Mouse (Mus musculus) liver, embryonic 14.5 days (tissue): ENCODE measurements around the gene Fam71b. TPM values are rescaled to one million over a fixed set of nuclear protein-coding genes. Genes with fewer than 3 reads are reported as not detected.
"Not testable (repeated sequence)": the region's sequence is repeated elsewhere in the genome, so short reads cannot be mapped to it uniquely, and the experiment has no call there.

ENCODE experiments used
- ATAC-seq: fragments of 200-750 bp; cut with Nextera tagmentation; 2 replicates; pipeline ENCODE4 v1.8.0; 2017; ENCODE audit warnings: moderate number of reproducible peaks, mild to moderate bottlenecking, moderate library complexity; ENCODE audit not compliant: insufficient read depth
- DNase-seq, 3 experiments: peaks; one replicate each; pipeline ENCODE4 v3.0.0-alpha.2; 2012 to 2013; ENCODE audit warnings: low read depth in 3 of 3, low spot score in 3 of 3
- H3K27ac ChIP-seq: fragments of 300-500 bp; sonication (generic); 2 replicates; pipeline ENCODE4 v1.5.1; 2014; ENCODE audit warnings: moderate library complexity, mild to moderate bottlenecking, control low read depth, inconsistent platforms
- H3K27me3 ChIP-seq: fragments of 300-500 bp; sonication (generic); 2 replicates; pipeline ENCODE4 v1.6.1; 2014; ENCODE audit warnings: mild to moderate bottlenecking, low read length, moderate library complexity; ENCODE audit not compliant: control insufficient read depth, insufficient read depth
- H3K36me3 ChIP-seq: fragments of 300-500 bp; sonication (generic); replicated peaks from 2 replicates; pipeline ENCODE4 v1.6.1; 2014; ENCODE audit warnings: low read depth; ENCODE audit not compliant: control insufficient read depth, insufficient read depth
- H3K4me1 ChIP-seq, 2 experiments: fragments of 200-500 bp in 1 of 2; fragments of 300-500 bp in 1 of 2; sonication (generic) in 1 of 2; replicated peaks; 2 replicates each; pipeline ENCODE4 v1.6.1; 2012 to 2014; ENCODE audit warnings: antibody characterized with exemption in 1 of 2, inconsistent platforms in 1 of 2, low read length in 1 of 2; ENCODE audit not compliant: control insufficient read depth in 2 of 2, insufficient read depth in 2 of 2
- H3K4me2 ChIP-seq: fragments of 300-500 bp; sonication (generic); 2 replicates; pipeline ENCODE4 v1.6.1; 2014; ENCODE audit warnings: low read depth, mild to moderate bottlenecking, control low read depth, moderate library complexity
- H3K4me3 ChIP-seq, 2 experiments: fragments of 200-500 bp in 1 of 2; fragments of 300-500 bp in 1 of 2; sonication (generic) in 1 of 2; 2 replicates each; pipeline ENCODE4 v1.5.1; 2012 to 2014; ENCODE audit warnings: low read depth in 2 of 2, low read length in 2 of 2, mild to moderate bottlenecking in 2 of 2, control low read depth in 1 of 2, inconsistent platforms in 1 of 2, moderate library complexity in 1 of 2; ENCODE audit not compliant: insufficient read depth in 1 of 2
- H3K9ac ChIP-seq: fragments of 300-500 bp; sonication (generic); replicated peaks from 2 replicates; pipeline ENCODE4 v1.6.1; 2014; ENCODE audit warnings: mild to moderate bottlenecking, control low read depth, moderate library complexity
- H3K9me3 ChIP-seq: fragments of 300-500 bp; sonication (generic); 2 replicates; pipeline ENCODE4 v1.6.1; 2016; ENCODE audit warnings: low read length, mixed read lengths; ENCODE audit not compliant: control insufficient read depth
- CTCF ChIP-seq: IDR thresholded peaks from 2 replicates; pipeline ENCODE4 v1.5.1; 2016; ENCODE audit warnings: antibody characterized with exemption, low read depth, control low read depth
- EP300 ChIP-seq: IDR thresholded peaks from 2 replicates; pipeline ENCODE4 v1.6.1; 2016; ENCODE audit warnings: antibody characterized with exemption, low read depth
- WGBS: fragments of 180-500 bp; shearing (Covaris S2); extraction: QIAGEN DNeasy Blood & Tissue Kit; methylation state at CpG from one replicate; pipeline ENCODE4 v1.1.7; 2014; ENCODE audit not compliant: insufficient replicate concordance; 5-methylcytosine and 5-hydroxymethylcytosine counted together
- polyA plus RNA-seq, 2 experiments: library from polyadenylated mRNA; depleted of rRNA in 1 of 2; stranded (reverse) in 1 of 2; unstranded in 1 of 2; fragments of >200 nt; fragmentation: Nextera tagmentation in 1 of 2; extraction: Ambion mirVana in 1 of 2; gene quantifications; 2 replicates each; pipeline versions ENCODE4 v1.2.1 to v1.2.3; 2012 to 2014

Gene Fam71b
- polyA plus RNA-seq, 2 experiments = 0.03 TPM; not detected in 1

- ATAC-seq = no peak
- Histone ChIP-seq H3K4me3 (no peak overlapping the region), H3K27ac (no peak overlapping the region), H3K36me3 (no peaks in the 10 kb centered on the region), H3K9me3 (no peaks in the 10 kb centered on the region), H3K27me3 (no peaks in the 10 kb centered on the region), H3K9ac (no peak overlapping the region), H3K4me2 (no peak overlapping the region), H3K4me1 (no peaks in the 10 kb centered on the region)
- 56% methylated on average over 10 of the region's 10 CpGs for WGBS
- TF ChIP-seq EP300 (no peak), CTCF (no peak)
- no peak for DNase-seq
Observed at GRCm38 (mm10) chr11:46406721-46407120, 10.4 kb downstream of the Fam71b start.

DNA sequence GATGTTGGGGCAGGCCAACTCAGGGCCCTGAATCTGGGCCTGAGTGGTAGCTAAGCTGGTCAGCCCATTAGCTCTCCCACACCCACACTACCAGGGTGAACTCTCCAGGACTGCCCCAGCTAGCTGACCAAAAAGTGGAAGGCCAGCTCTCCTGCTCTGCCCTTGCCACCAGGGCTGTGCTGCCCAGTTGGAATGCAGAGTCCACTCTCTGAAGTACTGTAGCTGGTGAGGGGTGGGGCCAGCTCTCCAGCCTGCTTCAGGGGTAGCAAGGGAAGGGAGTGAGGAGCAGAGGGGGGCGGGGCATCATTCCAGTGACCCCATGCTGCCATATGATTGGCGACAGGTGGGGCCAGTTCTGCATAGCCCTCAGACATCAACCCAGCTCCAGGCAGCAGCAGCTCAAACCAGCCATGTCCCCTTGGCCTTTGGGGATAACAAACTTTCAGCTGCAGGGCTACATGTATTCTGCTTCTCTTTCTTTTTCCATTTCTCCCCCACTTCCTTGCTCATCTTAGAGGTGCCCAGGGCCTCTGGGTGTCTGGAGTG is 13.7 kb downstream of the Fam71b start:
- Histone ChIP-seq H3K4me2 (no peak overlapping the region), H3K27me3 (no peaks in the 10 kb centered on the region), H3K9ac (no peak overlapping the region), H3K4me3 (no peak overlapping the region), H3K27ac (no peak overlapping the region), H3K4me1 (no peaks in the 10 kb centered on the region), H3K36me3 (no peaks in the 10 kb centered on the region), H3K9me3 (no peaks in the 10 kb centered on the region)
- 39% methylated on average over 2 of the region's 2 CpGs for WGBS
- TF ChIP-seq EP300 = no peak
- DNase-seq = no peak
- no peak for ATAC-seq

GRCm38 (mm10) chr11:46418438-46418837 is 22.1 kb downstream of the Fam71b start:
- no peaks in the 10 kb centered on the region for H3K27me3 ChIP-seq
- DNase-seq (no peak), ATAC-seq (no peak)
- H3K4me2 ChIP-seq = no peak overlapping the region
- no peak for TF ChIP-seq CTCF
- no peak for TF ChIP-seq EP300
- H3K27ac ChIP-seq = no peak overlapping the region
- WGBS = 40% methylated on average over 1 of the region's 1 CpGs
- H3K9ac ChIP-seq = no peak overlapping the region
- H3K4me3 ChIP-seq = no peak overlapping the region
- no peaks in the 10 kb centered on the region for H3K9me3 ChIP-seq
- H3K36me3 ChIP-seq = no peaks in the 10 kb centered on the region
- no peaks in the 10 kb centered on the region for H3K4me1 ChIP-seq

- Histone ChIP-seq H3K4me2 (no peak overlapping the region), H3K9ac (no peak overlapping the region), H3K4me3 (no peak overlapping the region), H3K9me3 (no peaks in the 10 kb centered on the region), H3K4me1 (no peaks in the 10 kb centered on the region), H3K27me3 (no peaks in the 10 kb centered on the region), H3K36me3 (no peaks in the 10 kb centered on the region), H3K27ac (no peak overlapping the region)
- no peak for ATAC-seq
- WGBS = 66% methylated on average over 5 of the region's 5 CpGs
- TF ChIP-seq EP300 (no peak), CTCF (no peak)
- DNase-seq = no peak
Observed at GRCm38 (mm10) chr11:46418860-46419259, 22.5 kb downstream of the Fam71b start.

DNA sequence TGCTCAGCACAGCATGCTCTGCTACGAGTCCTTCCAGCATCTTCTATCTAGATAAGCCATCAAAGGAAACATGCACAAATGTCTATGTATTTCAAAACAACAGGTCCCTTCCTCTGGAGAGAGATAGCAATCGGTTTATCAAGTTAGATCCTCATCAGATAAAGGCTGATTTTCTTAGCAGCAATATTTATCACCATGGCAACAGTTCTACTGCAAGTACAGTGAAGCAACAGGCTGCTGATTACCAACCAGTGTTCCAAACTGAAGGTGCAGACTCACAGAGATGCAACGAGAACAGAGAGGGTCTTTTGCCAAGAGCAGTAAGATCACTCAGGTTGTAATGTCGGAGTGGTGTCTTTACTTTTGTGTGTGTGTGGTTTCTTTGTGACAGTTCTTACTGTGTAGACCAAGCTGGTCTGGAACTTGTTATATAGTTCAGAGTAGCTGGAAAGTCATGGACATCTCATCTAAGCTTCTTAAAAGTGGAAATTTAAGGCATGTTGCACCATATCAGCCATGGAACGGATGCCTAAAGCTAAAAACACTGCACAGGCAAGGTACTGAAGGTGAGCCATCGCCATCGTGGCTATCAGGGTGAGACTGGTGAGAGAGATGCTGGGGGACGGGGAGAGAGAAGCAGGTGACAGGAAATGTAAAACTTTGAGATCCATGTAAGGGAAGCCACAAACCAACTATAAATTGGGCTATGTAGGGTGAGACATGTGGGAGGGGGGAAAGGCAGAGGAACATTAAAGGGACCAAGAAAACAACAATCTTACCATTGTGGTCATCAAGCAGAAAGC is 24.9 kb downstream of the Fam71b start:
- WGBS = 48% methylated on average over 8 of the region's 8 CpGs
- H3K27me3 ChIP-seq = no peaks in the 10 kb centered on the region
- no peak overlapping the region for H3K4me2 ChIP-seq

GRCm38 (mm10) chr11:46428131-46428530 is 31.8 kb downstream of the Fam71b start:
- H3K4me3 ChIP-seq, H3K4me1 ChIP-seq, H3K9me3 ChIP-seq, H3K27ac ChIP-seq, ATAC-seq, H3K36me3 ChIP-seq, H3K4me2 ChIP-seq, DNase-seq, H3K9ac ChIP-seq, H3K27me3 ChIP-seq: not testable (repeated sequence)
- 56% methylated on average over 4 of the region's 4 CpGs for WGBS

More for the DNA sequence above, 24.9 kb downstream of the Fam71b start:
- no peaks in the 10 kb centered on the region for H3K36me3 ChIP-seq
- H3K9ac ChIP-seq = no peak overlapping the region
- no peak overlapping the region for H3K27ac ChIP-seq
- H3K4me3 ChIP-seq = no peak overlapping the region
- no peak for DNase-seq
- no peaks in the 10 kb centered on the region for H3K4me1 ChIP-seq
- no peak for TF ChIP-seq EP300
- no peak for TF ChIP-seq CTCF
- no peak for ATAC-seq
- H3K9me3 ChIP-seq = no peaks in the 10 kb centered on the region
